Mouse (Mus musculus) ES-Bruce4 (cell line): ENCODE measurements at regions not wholly inside any gene's neighbourhood (a gene's known extent, or its start where the extent isn't known, plus 50 kb on each side); places are given as distances from the start of the nearest gene placed in this dataset.

Source experiments
- CTCF ChIP-seq: IDR thresholded peaks from one replicate; pipeline ENCODE4 v1.8.1; 2011; ENCODE audit warnings: low read depth, low read length
- EP300 ChIP-seq: IDR thresholded peaks from 2 replicates; pipeline ENCODE4 v1.6.1; 2011; ENCODE audit warnings: low read depth, low read length; ENCODE audit not compliant: insufficient read depth
- POLR2A ChIP-seq: IDR thresholded peaks from one replicate; pipeline ENCODE4 v1.8.1; 2011; ENCODE audit warnings: low read length; ENCODE audit not compliant: insufficient read depth

DNA sequence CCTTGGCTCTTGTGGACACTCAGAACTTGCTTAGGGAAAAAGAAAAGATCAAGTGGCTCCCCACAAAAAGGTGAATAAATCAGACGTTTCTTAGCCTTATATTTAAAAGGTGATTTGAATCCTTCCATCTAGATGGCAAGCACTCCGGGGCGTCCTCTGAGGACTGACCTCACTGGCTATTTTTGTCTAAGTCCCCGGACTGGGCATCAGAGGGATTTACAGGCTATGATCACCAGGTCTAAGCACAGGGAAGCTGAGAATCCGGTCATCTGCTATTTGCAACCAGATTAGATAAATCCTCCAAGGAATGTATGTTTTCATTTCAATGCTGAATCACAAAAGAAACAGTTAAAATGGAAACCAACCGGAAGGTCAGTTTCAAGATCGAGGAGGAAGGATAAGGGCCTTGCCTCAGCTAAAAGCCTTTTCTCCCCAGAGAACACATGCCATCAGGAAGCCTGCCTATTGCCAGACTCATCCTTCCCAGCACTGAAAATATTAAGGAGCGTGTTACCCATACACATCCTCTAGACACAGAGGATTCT lies 342.1 kb downstream of the Lpin1 start:
- TF ChIP-seq POLR2A (no peak), CTCF (no peak), EP300 (no peak)
